Mouse (Mus musculus): ENCODE measurements around the gene Srl.

- TF ChIP-seq POLR2A (IDR thresholded peaks at IDR 0.05; ENCODE audit: low read depth, low read length) (no peak), CTCF (IDR thresholded peaks at IDR 0.05; ENCODE audit: extremely low read depth, insufficient read depth, insufficient read length, insufficient replicate concordance) (no peak)
These were observed 95.2 kb downstream of the Srl start for GRCm38 (mm10) chr16:4446395-4446794.
